Mouse (Mus musculus) gastrocnemius, adult 2 months (tissue): ENCODE data around the gene Tox3. TPM values are rescaled to one million over a fixed set of nuclear protein-coding genes. Genes with fewer than 3 reads are reported as not detected.

ENCODE experiments used
- DNase-seq: peaks from one replicate; pipeline ENCODE4 v3.0.0; 2022
- H3K27ac ChIP-seq: fragments of 200-600 bp; 2 replicates; pipeline ENCODE4 v1.8.1; 2022; ENCODE audit warnings: mild to moderate bottlenecking
- H3K4me3 ChIP-seq: fragments of 200-600 bp; 2 replicates; pipeline ENCODE4 v1.8.1; 2022; ENCODE audit warnings: mild to moderate bottlenecking, moderate library complexity
- CTCF ChIP-seq: fragments of 200-600 bp; IDR thresholded peaks from 2 replicates; pipeline ENCODE4 v1.8.1; 2022; ENCODE audit warnings: antibody characterized with exemption, mild to moderate bottlenecking, moderate library complexity
- intact Hi-C: fragments of 180-260 bp; cut with DNase I; formaldehyde crosslinking; loops from one replicate; pipeline ENCODE4 v1.15.1; 2025
- total RNA-seq, 2 experiments: library from RNA; stranded (reverse); gene quantifications; 2 replicates each; pipeline ENCODE4 v1.2.3; 2021

The Tox3 gene
- total RNA-seq, 2 experiments from 2014 or later = 0.06 to 0.13 TPM

DNA sequence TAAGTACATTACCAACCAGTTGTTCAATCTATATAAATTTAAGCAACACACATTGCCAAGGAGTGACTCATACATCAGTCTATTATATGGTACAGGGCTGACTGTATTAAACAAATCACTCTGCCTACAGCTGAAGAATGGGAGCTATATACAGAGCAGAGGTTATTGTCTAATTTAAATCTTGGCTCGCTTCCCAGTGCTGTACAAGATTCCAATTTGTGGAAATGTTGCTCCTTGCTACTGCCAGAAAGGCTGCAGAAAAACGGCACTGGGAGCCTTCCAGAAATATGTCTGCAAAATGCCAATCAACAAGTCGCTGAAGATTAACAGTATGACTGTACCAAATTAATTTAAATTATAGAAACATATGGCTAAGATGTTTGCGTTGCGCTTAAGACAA, 45.9 kb downstream of the Tox3 start:
- TF ChIP-seq CTCF = no peak
- DNase-seq = no peak
- intact Hi-C loops = no loop called here
- no peak overlapping the region for H3K4me3 ChIP-seq
- no peak overlapping the region for H3K27ac ChIP-seq

DNA sequence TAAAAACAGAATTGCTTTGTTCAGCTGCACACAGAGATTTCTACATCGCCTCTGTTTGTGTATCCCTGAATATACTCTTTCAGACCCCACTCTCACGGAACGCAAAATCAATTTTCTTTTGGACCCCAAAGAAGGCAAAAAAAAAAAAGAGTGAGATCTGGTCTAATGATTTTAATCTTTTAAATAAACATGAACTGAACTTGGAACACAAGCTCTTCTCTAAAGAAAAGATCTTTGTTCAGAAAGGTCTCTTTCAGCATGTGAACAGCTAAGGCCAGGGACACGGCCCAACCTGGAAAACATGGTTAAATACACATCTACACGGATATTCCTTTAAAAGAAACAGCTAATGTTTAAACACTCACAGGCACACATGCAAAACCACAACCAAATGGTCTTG, 46.6 kb downstream of the Tox3 start:
- intact Hi-C loops = no loop called here
- DNase-seq = no peak
- H3K4me3 ChIP-seq = no peak overlapping the region
- H3K27ac ChIP-seq = no peak overlapping the region
- TF ChIP-seq CTCF = no peak

DNA sequence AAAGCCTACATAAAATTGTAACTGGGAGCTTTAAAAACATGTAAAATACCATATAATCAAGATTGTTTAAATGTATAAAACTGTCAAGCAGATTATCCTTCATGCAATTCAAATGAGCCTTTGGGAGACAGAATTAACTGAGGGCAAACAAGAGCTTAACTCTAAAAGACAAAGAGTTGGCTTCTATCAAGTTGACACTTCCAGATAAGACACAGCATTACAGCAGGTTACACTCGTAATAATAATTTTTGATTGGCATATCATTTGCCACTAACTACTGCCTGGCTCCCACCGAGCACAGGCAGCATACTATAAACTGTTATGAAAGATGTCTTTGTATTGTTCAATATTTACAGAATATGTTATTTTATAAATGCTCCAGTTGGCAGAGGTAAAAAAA, 47.2 kb downstream of the Tox3 start:
- TF ChIP-seq CTCF = no peak
- DNase-seq = no peak
- intact Hi-C loops = no loop called here
- no peak overlapping the region for H3K27ac ChIP-seq
- no peak overlapping the region for H3K4me3 ChIP-seq

DNA sequence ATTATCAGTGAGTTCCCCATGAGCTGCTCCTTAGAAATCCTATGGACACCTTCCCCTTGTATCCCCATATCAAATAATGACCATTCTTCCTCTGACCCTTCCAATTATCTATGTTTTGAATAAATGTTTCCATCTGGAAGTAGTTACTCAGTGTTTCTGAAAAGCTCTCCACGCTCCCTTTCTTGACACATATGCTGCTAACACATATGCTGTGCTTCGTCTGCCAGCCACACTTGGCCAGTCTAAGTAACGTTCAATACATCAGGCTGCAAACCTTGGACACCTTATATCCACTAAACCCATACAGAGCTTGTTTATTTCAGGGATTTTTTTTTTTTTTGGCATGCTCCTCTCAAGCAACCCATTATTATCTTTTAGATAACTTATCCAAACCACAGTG, 54.1 kb downstream of the Tox3 start:
- no peak for TF ChIP-seq CTCF
- intact Hi-C loops = no loop called here
- no peak for DNase-seq

DNA sequence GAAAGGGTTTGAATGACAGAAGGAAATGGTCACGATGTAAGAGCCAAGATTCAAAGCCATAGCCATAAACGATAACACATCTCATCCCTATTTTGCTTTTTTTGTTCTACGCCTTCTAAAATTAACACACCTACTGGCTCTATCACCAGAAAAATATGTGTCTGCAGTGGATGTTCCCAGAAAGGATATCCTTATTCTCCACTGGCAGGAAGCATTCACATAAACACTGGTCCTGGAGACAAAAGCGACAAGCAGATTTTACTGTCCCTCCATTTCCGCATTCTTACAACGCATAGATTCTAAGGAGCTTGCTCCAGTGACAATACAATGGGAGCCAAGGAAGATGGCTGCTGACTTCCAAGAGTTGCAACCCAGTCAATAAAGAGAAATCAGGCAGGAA, 57.3 kb downstream of the Tox3 start:
- H3K27ac ChIP-seq = no peak overlapping the region
- intact Hi-C loops = no loop called here
- DNase-seq = no peak
- no peak overlapping the region for H3K4me3 ChIP-seq
- no peak for TF ChIP-seq CTCF

More for the DNA sequence above, 54.1 kb downstream of the Tox3 start:
- H3K27ac ChIP-seq = no peak overlapping the region
- H3K4me3 ChIP-seq = no peak overlapping the region

DNA sequence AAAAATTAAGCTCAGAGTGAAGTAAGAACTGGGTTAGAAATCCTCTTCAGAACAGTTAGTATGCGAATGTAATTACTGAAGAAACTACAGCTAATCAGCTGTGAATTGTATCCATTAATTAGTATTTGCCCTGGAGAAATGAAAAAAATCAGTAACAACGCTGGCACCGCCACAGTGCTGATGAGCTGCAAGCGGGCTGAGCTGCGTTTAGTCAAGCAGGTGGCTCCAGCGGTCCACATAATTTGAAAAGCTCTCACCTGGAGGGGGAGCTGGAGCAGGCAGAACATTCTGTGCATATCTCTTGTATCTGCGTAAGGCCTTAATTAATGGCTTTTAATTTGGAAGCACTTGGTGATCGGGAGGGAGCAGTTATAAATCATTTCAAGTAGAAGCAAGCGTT, 71.4 kb downstream of the Tox3 start:
- intact Hi-C loops = no loop called here
- no peak for DNase-seq
- TF ChIP-seq CTCF = no peak
- H3K4me3 ChIP-seq = no peak overlapping the region
- no peak overlapping the region for H3K27ac ChIP-seq

DNA sequence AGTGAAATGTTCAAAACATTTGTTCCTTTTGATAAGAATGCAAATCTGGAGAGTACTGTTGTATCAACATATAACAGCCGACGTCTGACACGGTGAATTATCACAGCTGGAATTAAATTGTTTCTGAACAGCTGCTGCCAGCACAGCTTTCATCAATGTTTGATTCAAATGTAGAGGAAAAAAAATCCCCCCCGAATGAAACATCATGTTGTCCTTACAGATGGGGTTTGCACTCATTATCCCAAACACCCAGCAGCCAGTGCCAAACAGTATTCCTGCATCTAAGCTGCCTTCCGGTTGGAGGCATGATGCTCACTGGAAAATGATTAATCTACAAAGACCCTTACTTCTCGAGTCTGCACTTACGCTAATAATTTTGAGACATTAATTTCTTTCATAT, 75.0 kb downstream of the Tox3 start:
- DNase-seq = no peak
- intact Hi-C loops = no loop called here

DNA sequence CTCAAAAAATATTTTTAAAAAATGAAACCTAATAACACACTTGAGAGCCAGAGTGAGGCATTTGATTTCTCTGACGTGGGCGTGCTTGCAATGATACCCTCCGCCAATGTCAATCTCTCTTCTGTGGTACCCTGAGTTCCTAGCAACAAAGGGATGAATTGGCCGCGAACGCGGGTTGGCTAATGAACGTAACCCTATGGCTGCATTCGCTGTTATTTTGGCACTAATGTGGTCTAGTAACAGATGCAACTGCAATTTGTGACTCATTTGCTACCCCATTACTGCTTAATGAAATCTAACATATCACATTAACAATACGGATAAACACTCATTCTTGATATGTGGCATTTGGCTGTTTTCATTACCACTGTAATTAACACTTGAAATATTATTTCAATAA, 76.2 kb downstream of the Tox3 start:
- DNase-seq = no peak
- H3K4me3 ChIP-seq = no peak overlapping the region
- H3K27ac ChIP-seq = no peak overlapping the region
- intact Hi-C loops = no loop called here
- no peak for TF ChIP-seq CTCF

More for the DNA sequence above, 75.0 kb downstream of the Tox3 start:
- H3K27ac ChIP-seq = no peak overlapping the region
- TF ChIP-seq CTCF = no peak
- no peak overlapping the region for H3K4me3 ChIP-seq

DNA sequence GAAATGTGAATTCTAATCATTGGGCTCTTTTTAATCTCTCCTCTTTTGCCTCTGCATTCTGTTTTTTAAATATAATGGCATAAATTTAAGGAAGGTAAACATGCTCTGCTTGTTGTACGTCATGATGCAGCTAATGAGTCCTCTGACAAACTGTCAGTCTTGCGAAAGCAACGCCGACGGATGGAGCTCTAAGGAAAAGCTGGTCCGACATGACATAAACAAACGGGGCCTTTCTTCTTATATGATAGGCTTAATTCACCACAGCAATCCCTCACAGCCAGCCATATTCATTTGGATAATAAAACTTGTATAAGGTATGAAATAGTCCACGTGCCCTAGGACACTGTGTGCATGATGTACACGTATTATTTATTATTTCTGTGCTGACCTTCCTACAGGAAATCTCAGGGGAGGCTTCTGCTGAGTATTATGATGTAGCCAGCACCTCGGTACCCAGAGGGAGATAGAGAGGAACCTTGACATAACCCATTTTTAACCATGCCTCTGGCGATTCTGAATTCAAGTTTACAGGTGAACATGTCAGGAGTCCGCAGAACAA, 80.4 kb downstream of the Tox3 start:
- intact Hi-C loops = no loop called here
- H3K27ac ChIP-seq = no peak overlapping the region
- H3K4me3 ChIP-seq = no peak overlapping the region
- DNase-seq = no peak
- TF ChIP-seq CTCF = no peak

DNA sequence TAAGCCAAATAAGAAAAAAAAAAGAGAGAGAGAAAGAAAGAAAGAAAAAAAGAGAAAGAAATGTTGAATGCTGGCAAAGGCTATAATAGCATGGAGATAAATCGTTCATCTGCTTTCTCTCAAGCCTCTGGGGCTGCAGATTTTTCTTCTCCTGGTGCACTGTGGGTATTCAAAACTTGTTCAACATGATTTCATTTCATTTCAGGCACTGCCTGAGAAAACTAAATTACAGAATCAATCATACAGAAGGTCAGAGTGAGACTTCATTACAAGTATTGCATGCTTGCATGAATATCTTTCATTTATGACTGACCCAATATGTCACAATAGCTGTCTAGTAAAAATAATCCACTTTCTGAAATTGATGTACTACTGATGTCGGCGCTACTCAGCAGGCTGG, 81.2 kb downstream of the Tox3 start:
- Histone ChIP-seq H3K27ac (no peak overlapping the region), H3K4me3 (no peak overlapping the region)
- intact Hi-C loops = no loop called here
- DNase-seq = no peak
- TF ChIP-seq CTCF = no peak

DNA sequence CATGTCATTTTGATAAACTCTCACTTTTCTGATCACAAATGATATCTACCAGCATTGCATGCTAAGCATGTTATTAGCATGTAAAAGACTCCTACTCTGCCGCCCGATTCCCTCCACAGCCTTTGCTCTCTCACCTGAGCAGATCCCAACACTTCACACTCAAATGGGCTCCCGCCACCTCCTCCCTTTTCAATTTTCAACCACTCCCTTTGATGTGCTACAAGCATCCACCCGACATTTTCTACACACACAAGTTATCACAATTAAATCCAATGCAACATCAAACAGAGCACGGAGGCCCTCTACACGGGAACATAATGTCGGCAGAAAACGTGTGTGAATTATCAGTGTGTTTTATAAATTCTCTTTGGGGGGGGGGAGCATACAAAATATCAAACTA, 81.9 kb downstream of the Tox3 start:
- H3K27ac ChIP-seq = no peak overlapping the region
- H3K4me3 ChIP-seq = no peak overlapping the region
- no peak for TF ChIP-seq CTCF
- no peak for DNase-seq
- intact Hi-C loops = no loop called here

DNA sequence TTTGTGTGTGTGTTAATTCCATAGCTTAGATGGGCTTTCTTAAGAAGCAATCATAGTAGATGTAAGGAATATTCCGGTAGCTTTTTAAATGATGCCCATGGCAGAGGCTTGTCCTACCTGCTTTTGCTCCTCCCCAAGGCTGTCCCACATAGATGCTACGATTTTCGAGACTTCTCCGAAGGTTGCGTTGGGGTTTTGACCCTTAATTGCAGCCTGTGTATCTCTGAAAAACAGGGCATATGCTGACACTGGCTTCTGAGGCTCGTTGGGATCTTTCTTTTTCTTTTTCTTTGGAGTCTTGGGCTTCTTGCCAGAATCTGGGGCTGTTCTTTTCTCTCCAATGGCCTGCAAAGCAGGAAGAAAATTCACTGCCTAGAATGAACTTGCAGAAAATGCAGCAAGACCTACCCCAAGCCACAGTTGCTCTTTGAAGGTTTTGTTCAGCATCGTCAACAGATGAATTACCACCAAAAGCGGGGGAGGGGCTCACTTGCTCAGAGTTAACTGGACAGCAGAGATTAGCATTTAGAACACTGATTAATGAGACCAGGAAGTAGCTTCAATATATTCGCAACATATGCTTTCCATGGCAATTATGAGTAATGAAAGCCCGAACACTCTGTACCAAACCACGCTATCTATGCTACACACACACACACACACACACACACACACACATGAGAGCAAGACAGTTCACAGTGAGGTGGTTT, 93.8 kb downstream of the Tox3 start:
- DNase-seq = no peak
- no peak overlapping the region for H3K27ac ChIP-seq
- no peak for TF ChIP-seq CTCF
- no peak overlapping the region for H3K4me3 ChIP-seq
- intact Hi-C loops = no loop called here

DNA sequence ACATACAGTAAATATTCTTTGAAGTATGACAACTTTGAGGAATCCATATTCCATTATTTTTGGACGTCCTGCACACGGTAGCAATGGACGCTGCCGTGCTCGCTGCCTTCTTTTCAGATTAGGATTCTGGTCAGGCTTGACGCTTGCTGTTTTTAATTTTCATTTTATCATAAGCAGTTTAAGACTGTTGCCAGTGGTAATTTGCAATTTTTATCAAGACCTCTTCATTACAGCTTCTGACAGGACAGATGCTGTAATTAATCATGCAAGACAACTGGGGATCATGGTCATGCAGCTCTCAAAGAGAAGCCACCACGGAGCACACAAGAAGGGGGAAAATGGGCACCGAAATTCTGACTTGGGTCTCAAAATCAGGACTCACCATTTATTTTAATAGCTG, 101.8 kb downstream of the Tox3 start:
- TF ChIP-seq CTCF = no peak
- no peak for DNase-seq
- intact Hi-C loops = no loop called here
- Histone ChIP-seq H3K4me3 (no peak overlapping the region), H3K27ac (no peak overlapping the region)

DNA sequence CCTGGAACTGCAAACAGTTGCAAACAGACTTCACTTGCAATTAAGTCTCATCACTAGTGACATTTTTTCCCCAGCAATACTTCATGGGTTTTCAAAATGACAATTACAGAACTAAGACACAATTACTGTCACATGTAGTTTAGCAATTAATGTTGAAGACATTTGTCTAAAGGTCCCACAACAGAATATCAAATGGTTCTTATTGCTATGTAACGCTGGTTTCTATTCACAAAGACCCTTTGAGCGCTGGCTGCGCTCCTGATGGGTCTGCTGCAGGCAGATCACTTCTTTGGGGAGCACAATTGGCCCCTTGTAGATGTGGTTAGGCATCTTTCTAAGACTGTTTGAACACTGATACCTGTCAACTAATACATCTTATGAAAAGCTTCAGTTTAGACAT, 102.3 kb downstream of the Tox3 start:
- H3K4me3 ChIP-seq = no peak overlapping the region
- no peak for TF ChIP-seq CTCF

DNA sequence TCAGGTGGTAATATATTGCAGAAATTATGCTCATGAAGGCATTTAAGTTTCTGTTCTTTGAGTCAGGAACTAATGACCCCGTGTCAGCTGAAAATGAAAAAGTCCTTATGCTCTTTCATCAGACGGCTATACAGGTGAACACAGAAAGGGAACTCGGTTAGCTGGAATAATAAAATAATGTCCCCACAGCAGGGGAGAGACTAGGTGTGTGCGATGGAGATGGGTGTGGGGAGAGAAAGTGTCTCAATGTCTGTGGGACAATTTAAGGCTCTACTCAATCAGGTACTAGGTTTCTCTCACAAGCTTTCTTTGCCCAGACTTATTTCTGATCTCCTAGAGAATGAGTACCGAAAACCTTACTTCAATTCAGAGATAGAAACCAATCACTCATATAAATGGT, 103.0 kb downstream of the Tox3 start:
- intact Hi-C loops = no loop called here
- Histone ChIP-seq H3K27ac (no peak overlapping the region), H3K4me3 (no peak overlapping the region)
- TF ChIP-seq CTCF = no peak
- no peak for DNase-seq

More for the DNA sequence above, 102.3 kb downstream of the Tox3 start:
- DNase-seq = no peak
- H3K27ac ChIP-seq = no peak overlapping the region
- intact Hi-C loops = no loop called here
